Mouse (Mus musculus) lung, adult 2 months (tissue): ENCODE measurements around the gene Usp32. TPM values are rescaled to one million over a fixed set of nuclear protein-coding genes. Genes with fewer than 3 reads are reported as not detected.
A peak's percentile ranks its signal among the peaks of the same experiment; 100 is the strongest.

Source experiments
- DNase-seq: peaks from one replicate; pipeline ENCODE4 v3.0.0; 2022
- H3K4me1 ChIP-seq: fragments of 200-500 bp; 2 replicates; pipeline ENCODE4 v1.6.1; 2011; ENCODE audit warnings: low read length; ENCODE audit not compliant: control insufficient read depth, insufficient read depth
- H3K4me3 ChIP-seq: fragments of 200-500 bp; replicated peaks from 2 replicates; pipeline ENCODE3; 2011; ENCODE audit warnings: low read depth, mild to moderate bottlenecking, control low read depth, low read length; ENCODE audit errors: extremely low read depth
- CTCF ChIP-seq: fragments of 200-500 bp; IDR thresholded peaks from 2 replicates; pipeline ENCODE4 v1.5.1; 2011; ENCODE audit warnings: mild to moderate bottlenecking, low read length, control low read depth; ENCODE audit not compliant: insufficient read depth
- POLR2A ChIP-seq: fragments of 200-500 bp; IDR thresholded peaks from 2 replicates; pipeline ENCODE4 v1.6.1; 2011; ENCODE audit warnings: low read depth, mild to moderate bottlenecking, control low read depth, low read length, borderline replicate concordance; ENCODE audit errors: extremely low read depth
- WGBS: fragments of 180-500 bp; shearing (Covaris S2); methylation state at CpG from one replicate; pipeline ENCODE4 v1.1.7; 2018; 5-methylcytosine and 5-hydroxymethylcytosine counted together
- polyA plus RNA-seq: library from polyadenylated mRNA; depleted of rRNA; stranded (reverse); fragments of >200 nt; gene quantifications from 2 replicates; pipeline ENCODE4 v1.2.3, GENCODE M21; 2012; rRNA removed

Gene Usp32
- polyA plus RNA-seq: 4.4 and 7.9 TPM in 2 replicates

GRCm38 (mm10) chr11:85139581-85140540 lies at the start of gene Usp32:
TSS of gene Usp32 (minus strand) at chr11:85140161.
- WGBS: under 1% methylated on average over 76 of the region's 94 CpGs

GRCm38 (mm10) chr11:85189110-85189509 lies 49.1 kb upstream of the Usp32 start:
- H3K4me1 ChIP-seq: no peaks in the 10 kb centered on the region
- no peak for DNase-seq
- WGBS: 89% methylated on average over 4 of the region's 4 CpGs
- H3K4me3 ChIP-seq: no peak overlapping the region
- TF ChIP-seq CTCF (no peak), POLR2A (no peak)

More at GRCm38 (mm10) chr11:85139581-85140540, at the start of gene Usp32:
- Histone ChIP-seq H3K4me1 (peaks cover 4% of the 10 kb centered on the region), H3K4me3 (peak within 1 kb of the TSS; percentile 93)
- TF ChIP-seq CTCF: no peak
- TF ChIP-seq POLR2A: peak; percentile 89
- DNase-seq: peak; percentile 92

- Histone ChIP-seq H3K4me3 (no peak overlapping the region), H3K4me1 (peaks cover 7% of the 10 kb centered on the region)
- TF ChIP-seq CTCF (no peak), POLR2A (no peak)
- WGBS: 79% methylated on average over 6 of the region's 6 CpGs
- no peak for DNase-seq
These were observed 44.9 kb upstream of the Usp32 start for GRCm38 (mm10) chr11:85184839-85185238.

- Histone ChIP-seq H3K4me1 (peaks cover 7% of the 10 kb centered on the region), H3K4me3 (no peak overlapping the region)
- TF ChIP-seq POLR2A: no peak
- TF ChIP-seq CTCF: peak; percentile 17; the same call in 1 of the 2 replicates
- WGBS: 80% methylated on average over 5 of the region's 5 CpGs
- peak; percentile 31 for DNase-seq
These were observed 44.1 kb upstream of the Usp32 start for GRCm38 (mm10) chr11:85184082-85184481.

GRCm38 (mm10) chr11:85183284-85183779 lies 43.4 kb upstream of the Usp32 start:
- Histone ChIP-seq H3K4me1 (peaks cover 7% of the 10 kb centered on the region), H3K4me3 (peak overlapping the region; percentile 65)
- no peak for DNase-seq
- no peak for TF ChIP-seq CTCF
- TF ChIP-seq POLR2A: no peak
- WGBS: 14% methylated on average over 13 of the region's 13 CpGs

- peaks cover 7% of the 10 kb centered on the region for H3K4me1 ChIP-seq
- 3% methylated on average over 20 of the region's 20 CpGs for WGBS
- DNase-seq: peak; percentile 68
- peak overlapping the region; percentile 65 for H3K4me3 ChIP-seq
- TF ChIP-seq CTCF (peak; percentile 65), POLR2A (no peak)
These were observed 42.8 kb upstream of the Usp32 start for GRCm38 (mm10) chr11:85182617-85183283.

- 79% methylated on average over 4 of the region's 4 CpGs for WGBS
- peaks cover 6% of the 10 kb centered on the region for H3K4me1 ChIP-seq
- no peak for DNase-seq
- no peak overlapping the region for H3K4me3 ChIP-seq
- TF ChIP-seq POLR2A: no peak
- no peak for TF ChIP-seq CTCF
These were observed 38.5 kb upstream of the Usp32 start for GRCm38 (mm10) chr11:85178413-85178812.

- TF ChIP-seq CTCF: no peak
- TF ChIP-seq POLR2A: no peak
- no peak overlapping the region for H3K4me3 ChIP-seq
- 68% methylated on average over 6 of the region's 6 CpGs for WGBS
These were observed 37.8 kb upstream of the Usp32 start for GRCm38 (mm10) chr11:85177761-85178160.

GRCm38 (mm10) chr11:85175941-85176340 lies 36.0 kb upstream of the Usp32 start:
- WGBS: 58% methylated on average over 3 of the region's 3 CpGs
- no peak for DNase-seq
- no peak overlapping the region for H3K4me3 ChIP-seq
- no peak for TF ChIP-seq CTCF
- no peaks in the 10 kb centered on the region for H3K4me1 ChIP-seq

More at GRCm38 (mm10) chr11:85177761-85178160, 37.8 kb upstream of the Usp32 start:
- DNase-seq: no peak
- H3K4me1 ChIP-seq: no peaks in the 10 kb centered on the region
